Mouse (Mus musculus): ENCODE measurements at regions not wholly inside any gene's neighbourhood (a gene's known extent, or its start where the extent isn't known, plus 50 kb on each side); places are given as distances from the start of the nearest gene placed in this dataset.

- no peak for DNase-seq (ENCODE audit: low read depth)
Observed at GRCm38 (mm10) chr1:168008216-168008615, 319.2 kb downstream of the Lmx1a start.

DNA sequence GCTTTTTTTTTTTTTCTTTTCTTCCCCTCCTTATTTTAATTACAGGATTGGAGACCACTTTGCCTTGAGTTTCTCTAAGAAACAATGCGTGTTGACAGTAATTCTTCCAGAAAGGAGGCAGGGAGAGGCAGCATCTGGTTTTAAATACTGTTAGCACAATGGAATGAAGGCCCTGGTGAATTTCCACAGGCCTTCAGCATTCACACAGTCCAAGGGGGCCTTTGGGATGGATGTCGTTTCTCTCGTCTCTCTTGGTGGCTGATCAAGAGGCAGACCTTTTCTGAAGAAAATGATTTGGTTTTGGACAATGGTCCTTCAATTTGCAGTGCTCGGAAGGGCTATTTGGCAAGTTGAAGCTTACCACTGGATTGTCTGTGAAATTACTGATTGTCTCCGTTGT is 321.4 kb downstream of the Lmx1a start:
- DNase-seq (ENCODE audit: low read depth), result no peak

GRCm38 (mm10) chr1:168012069-168012468 is 323.0 kb downstream of the Lmx1a start:
- DNase-seq (ENCODE audit: low read depth), result no peak

DNA sequence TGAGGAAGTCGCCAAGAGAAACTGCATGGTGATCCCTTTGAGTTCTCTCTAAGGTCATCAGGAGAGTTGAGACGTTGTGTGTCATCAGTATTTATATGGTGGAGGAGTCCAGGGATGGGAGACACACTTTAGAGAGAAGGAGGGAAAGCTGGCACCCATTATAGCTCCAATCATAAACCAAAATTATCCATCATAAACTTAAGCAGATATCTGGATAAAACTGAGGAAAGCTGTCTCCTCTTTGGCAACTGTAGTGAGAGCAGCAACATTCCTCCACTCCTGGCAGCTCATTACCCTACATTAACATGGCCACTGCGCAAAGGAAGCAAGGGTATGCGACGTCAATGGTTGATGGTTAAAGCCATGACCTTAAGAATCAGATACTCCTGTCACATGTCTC is 323.6 kb downstream of the Lmx1a start:
- no peak for DNase-seq (ENCODE audit: low read depth)

GRCm38 (mm10) chr1:168016375-168016890 is 327.4 kb downstream of the Lmx1a start:
- no peak for DNase-seq (ENCODE audit: low read depth)

DNA sequence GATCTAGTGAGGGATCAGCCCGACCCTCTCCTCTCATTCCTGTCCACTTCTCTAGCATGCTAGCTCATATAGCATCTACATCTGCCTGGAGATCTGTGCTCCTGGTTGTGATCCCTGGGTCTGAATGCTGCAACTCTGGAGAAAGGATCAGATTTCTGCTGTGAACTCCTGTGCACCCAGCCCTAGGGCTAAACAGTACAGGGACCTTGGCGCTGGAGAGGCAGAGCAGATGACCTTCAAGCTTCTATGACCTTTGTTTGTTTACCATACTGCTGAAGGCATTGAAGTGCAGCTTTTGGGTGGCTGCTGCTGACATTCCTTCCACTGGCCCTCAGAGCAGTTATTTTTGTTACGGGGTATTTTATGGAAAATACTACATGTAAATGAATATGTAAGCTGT is 337.4 kb downstream of the Lmx1a start:
- DNase-seq (ENCODE audit: low read depth), result no peak

DNA sequence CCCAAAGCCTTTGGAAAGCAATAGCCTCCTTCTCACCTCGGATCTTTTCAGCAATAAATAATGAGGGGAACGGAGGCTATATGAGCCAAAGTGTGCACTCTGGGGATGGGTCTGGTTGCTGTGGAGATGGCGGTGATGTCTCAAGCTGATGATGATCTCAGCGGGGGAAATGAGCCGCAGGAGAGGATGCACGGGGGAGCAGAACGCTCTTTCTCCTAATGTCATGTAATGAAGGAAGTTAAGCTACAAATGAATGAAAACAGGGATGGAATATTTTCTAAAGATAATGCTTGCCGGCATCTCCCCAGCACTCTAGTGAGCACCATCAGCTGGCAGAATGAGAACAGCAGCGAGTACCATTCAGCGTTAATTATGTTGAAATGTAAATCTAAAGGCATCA is 355.7 kb downstream of the Lmx1a start:
- DNase-seq (ENCODE audit: low read depth), result no peak

DNA sequence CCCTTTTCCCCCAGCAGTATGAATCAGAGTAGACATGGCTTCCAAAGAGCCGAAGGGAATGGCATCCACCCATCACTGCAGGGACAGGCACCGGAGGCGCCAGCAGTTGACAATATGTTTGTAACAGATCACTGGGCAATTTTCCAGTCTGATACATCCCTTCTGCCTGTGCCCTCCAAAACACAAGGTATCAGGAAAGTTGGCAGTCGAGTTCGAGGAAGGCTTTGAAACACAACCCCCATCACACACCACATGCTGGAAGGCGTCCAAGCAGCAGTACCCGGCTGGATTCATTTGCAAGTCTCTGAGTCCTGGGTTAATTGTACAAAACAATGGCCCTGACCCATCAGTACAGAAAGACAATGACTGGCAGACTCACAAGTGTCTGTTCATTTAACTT is 357.3 kb downstream of the Lmx1a start:
- DNase-seq (ENCODE audit: low read depth), result no peak

DNA sequence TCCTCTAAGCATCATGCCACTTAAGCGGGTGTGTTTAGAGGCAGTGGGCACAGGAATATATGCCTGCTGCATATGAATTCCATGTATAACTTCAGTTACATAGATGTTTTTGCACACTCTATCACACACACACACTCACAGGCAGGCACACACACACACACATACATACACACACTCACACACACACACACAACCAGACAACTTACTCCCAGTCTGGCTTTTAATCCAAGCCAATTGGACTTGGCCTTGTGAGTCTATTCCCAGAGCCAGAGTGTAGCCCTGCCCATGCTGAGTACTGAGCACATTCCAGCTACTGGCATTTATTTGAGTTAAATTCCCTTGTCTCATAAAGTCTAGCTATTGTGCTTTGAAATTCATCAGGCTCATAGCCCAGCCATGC is 357.7 kb downstream of the Lmx1a start:
- no peak for DNase-seq (ENCODE audit: low read depth)

DNA sequence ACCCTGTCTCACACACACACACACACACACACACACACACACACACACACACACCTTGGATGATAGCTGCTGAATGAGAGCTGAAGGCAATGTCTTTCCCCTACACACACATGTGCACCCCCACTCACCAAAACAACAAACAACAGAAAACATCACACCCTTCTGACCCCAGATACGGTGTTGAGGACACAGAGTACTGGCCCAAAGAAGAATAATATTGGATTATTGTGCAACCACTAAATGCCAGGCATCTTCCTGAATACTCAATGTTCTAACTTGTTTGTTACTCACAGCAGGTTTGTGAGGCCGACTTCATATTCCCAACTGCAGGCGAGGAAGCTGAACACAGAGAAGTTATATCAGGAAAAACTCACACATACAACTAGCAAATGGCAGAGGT is 360.9 kb downstream of the Lmx1a start:
- no peak for DNase-seq (ENCODE audit: low read depth)

DNA sequence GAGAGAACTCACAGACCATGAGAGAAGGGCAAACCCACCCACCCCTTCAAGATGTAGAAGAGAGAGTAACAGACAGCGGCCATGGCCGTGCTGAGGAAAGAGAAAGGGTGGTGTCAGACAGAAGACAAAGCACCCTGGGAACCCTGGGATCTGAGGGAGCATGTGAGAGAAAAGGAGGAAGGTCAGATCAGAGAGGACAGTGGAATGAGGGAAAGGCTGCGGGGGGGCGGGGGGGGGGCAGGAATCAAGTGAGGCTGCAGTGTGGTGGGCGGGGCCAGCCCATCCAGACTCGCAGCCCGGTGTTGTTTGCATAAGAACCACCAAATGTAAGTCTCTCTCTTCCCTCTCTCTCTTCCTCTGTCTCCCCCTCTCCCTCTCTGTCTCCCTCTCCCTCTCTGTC is 367.4 kb downstream of the Lmx1a start:
- no peak for DNase-seq (ENCODE audit: low read depth)

DNA sequence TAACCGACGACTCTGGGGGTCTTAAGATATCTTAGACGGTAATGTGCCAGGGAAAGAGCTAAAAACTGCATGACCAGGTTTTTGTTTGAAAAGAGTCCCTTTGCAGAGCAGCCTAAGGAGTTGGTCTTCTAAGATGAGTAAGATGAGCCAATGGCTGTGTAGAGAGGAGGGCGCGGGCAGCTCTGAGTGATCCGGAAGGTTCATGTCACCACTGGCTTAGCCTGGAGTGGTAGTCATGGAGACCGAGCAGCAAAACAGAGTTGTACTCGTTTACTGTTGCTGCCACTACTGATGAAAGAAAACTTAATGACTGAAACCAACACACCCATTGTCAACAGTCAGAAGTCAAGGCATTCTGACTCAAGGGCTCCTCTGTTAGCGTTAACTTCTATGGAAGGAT is 368.4 kb downstream of the Lmx1a start:
- DNase-seq (ENCODE audit: low read depth), result no peak

DNA sequence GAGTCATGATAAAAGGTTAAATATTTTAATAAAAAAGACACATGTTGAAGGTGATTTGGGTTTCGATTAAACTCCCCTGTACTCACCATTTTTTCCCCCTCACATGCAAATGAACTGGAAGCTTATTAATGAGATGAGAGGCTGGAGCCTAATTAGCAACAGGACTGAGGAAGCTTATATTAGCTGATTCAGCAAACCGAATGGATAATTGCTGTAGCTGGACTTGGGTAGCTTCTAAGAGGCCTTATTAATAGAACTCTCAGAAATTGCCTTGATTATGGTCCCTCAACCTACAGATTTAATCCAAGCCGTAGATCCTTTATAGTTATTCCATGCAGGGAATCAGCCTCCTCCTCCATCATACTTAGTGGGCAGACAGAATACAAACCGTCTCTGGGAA is 369.7 kb downstream of the Lmx1a start:
- no peak for DNase-seq (ENCODE audit: low read depth)

DNA sequence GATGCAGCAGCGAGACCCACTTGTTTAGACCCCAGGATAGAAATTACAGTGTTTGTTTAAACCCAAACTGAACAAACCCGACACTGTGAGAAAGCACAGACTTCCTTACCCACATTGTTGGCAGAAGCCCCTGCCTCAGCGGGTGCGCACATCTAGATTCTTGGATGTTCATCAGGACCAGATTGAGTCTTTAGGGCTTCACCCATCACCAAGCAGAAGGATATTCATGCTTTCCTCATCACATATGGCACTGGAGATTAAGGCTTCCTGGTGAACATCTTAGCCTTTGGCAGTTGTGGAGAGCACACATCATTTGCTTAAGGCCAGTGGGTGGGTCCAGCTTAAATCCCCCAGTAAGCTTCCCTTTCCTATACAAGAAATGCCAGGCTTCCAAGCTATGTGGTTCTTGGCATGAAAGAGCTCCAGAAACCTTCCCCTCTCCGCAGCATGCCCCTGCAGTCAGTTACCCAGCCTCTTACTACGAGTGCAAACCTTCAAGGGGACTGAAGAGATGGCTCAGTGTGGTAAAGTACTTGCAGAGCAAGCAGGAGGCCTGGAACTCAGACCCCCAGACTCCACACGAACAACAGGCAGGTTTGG is 367.9 kb downstream of the Pbx1 start:
- DNase-seq (ENCODE audit: low read depth), result no peak

- no peak for DNase-seq (ENCODE audit: low read depth)
Observed at GRCm38 (mm10) chr1:168065598-168066041, 366.4 kb downstream of the Pbx1 start.

GRCm38 (mm10) chr1:168066810-168067209 is 365.3 kb downstream of the Pbx1 start:
- no peak for DNase-seq (ENCODE audit: low read depth)

GRCm38 (mm10) chr1:168068003-168068919 is 363.8 kb downstream of the Pbx1 start:
- DNase-seq (ENCODE audit: low read depth), result no peak

DNA sequence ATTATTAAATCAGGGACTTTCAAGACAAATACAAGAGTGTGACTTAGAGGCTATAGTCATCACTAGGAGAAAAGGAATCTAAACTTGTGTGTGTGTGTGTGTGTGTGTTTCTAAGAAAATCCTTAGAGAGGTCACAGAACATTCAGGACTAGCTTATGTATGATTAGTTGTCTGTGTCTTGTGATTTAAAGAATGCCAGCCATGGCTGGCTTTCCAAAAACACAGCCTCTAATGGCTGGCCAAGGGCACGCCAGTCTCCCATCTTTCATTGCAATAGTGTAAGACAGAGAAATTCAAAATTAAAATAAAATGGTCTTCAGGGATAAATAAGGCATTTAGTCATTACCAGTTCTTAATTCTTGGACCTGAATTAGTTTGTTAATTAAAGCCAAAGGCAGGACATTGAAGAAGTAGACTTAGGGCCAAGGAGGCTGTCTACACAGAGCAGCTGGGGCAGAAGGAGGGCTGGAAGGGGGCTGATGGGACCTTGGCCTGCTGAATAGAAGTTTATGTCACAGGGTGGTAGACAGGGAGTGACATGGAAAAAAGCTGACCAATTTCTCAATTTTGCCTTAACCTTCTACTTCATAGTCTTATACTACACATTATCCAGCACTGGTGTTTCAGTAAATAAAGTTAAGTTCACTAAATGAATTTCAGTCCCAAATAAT is 363.0 kb downstream of the Pbx1 start:
- no peak for DNase-seq (ENCODE audit: low read depth)

All from induced T-regulatory cell, adult 2 months (primary cell).